Mouse (Mus musculus) lung, embryonic 14.5 days (tissue): Measurements from ENCODE around the gene Slc41a2. TPM values are rescaled to one million over a fixed set of nuclear protein-coding genes. Genes with fewer than 3 reads are reported as not detected.
A peak's percentile ranks its signal among the peaks of the same experiment; 100 is the strongest.

Experiments used
- ATAC-seq: fragments of 200-750 bp; cut with Nextera tagmentation; 2 replicates; pipeline ENCODE4 v1.8.0; 2017; ENCODE audit warnings: mild to moderate bottlenecking, moderate TSS enrichment, moderate library complexity; ENCODE audit not compliant: insufficient read depth
- DNase-seq: peaks from one replicate; pipeline ENCODE4 v3.0.0-alpha.2; 2015
- H3K27ac ChIP-seq: fragments of 300-500 bp; sonication (generic); 2 replicates; pipeline ENCODE4 v1.5.1; 2014; ENCODE audit warnings: low read depth, mild to moderate bottlenecking, moderate library complexity
- H3K27me3 ChIP-seq: fragments of 300-500 bp; sonication (generic); 2 replicates; pipeline ENCODE4 v1.6.1; 2014; ENCODE audit warnings: low read length, control low read depth; ENCODE audit not compliant: insufficient read depth
- H3K36me3 ChIP-seq: fragments of 300-500 bp; sonication (generic); 2 replicates; pipeline ENCODE4 v1.6.1; 2014; ENCODE audit warnings: control low read depth; ENCODE audit not compliant: insufficient read depth
- H3K4me1 ChIP-seq: fragments of 300-500 bp; sonication (generic); 2 replicates; pipeline ENCODE4 v1.6.1; 2014; ENCODE audit warnings: antibody characterized with exemption, control low read depth; ENCODE audit not compliant: insufficient read depth
- H3K4me2 ChIP-seq: fragments of 300-500 bp; sonication (generic); 2 replicates; pipeline ENCODE4 v1.6.1; 2014; ENCODE audit warnings: mild to moderate bottlenecking
- H3K4me3 ChIP-seq: fragments of 300-500 bp; sonication (generic); 2 replicates; pipeline ENCODE4 v1.5.1; 2014; ENCODE audit warnings: low read depth, low read length
- H3K9ac ChIP-seq: fragments of 300-500 bp; sonication (generic); 2 replicates; pipeline ENCODE4 v1.6.1; 2014
- H3K9me3 ChIP-seq: fragments of 300-500 bp; sonication (generic); 2 replicates; pipeline ENCODE4 v1.6.1; 2016; ENCODE audit warnings: low read depth, low read length, control low read depth
- CTCF ChIP-seq: IDR thresholded peaks from 2 replicates; pipeline ENCODE4 v1.5.1; 2016; ENCODE audit warnings: antibody characterized with exemption, low read depth
- WGBS: fragments of 180-500 bp; shearing (Covaris S2); extraction: QIAGEN DNeasy Blood & Tissue Kit; methylation state at CpG from one replicate; pipeline ENCODE4 v1.1.7; 2014; 5-methylcytosine and 5-hydroxymethylcytosine counted together
- polyA plus RNA-seq: library from polyadenylated mRNA; unstranded; fragments of >200 nt; fragmentation: Nextera tagmentation; extraction: Ambion mirVana; gene quantifications from 2 replicates; pipeline ENCODE4 v1.2.1, GENCODE M21; 2014

Gene Slc41a2
- polyA plus RNA-seq, 1 experiment from 2014 or later = 0.46 TPM

GRCm38 (mm10) chr10:83343171-83343570, 5.5 kb upstream of the Slc41a2 start:
- Histone ChIP-seq H3K4me2 (no peak overlapping the region), H3K9ac (no peak overlapping the region), H3K27ac (no peak overlapping the region), H3K4me3 (no peak overlapping the region), H3K36me3 (no peaks in the 10 kb centered on the region), H3K27me3 (peaks cover 4% of the 10 kb centered on the region; the same call in 1 of the 2 replicates), H3K9me3 (no peaks in the 10 kb centered on the region), H3K4me1 (no peaks in the 10 kb centered on the region)
- TF ChIP-seq CTCF = no peak
- WGBS = 75% methylated on average over 5 of the region's 5 CpGs
- DNase-seq (no peak), ATAC-seq (no peak)

- H3K27me3 ChIP-seq = peaks cover 21% of the 10 kb centered on the region
- no peak overlapping the region for H3K4me3 ChIP-seq
- ATAC-seq = no peak
- no peaks in the 10 kb centered on the region for H3K4me1 ChIP-seq
- H3K27ac ChIP-seq = no peak overlapping the region
- no peak overlapping the region for H3K9ac ChIP-seq
- no peak for DNase-seq
- no peak overlapping the region for H3K4me2 ChIP-seq
- TF ChIP-seq CTCF = no peak
- WGBS = 33% methylated on average over 2 of the region's 2 CpGs
- no peaks in the 10 kb centered on the region for H3K9me3 ChIP-seq
- H3K36me3 ChIP-seq = no peaks in the 10 kb centered on the region
Observed at GRCm38 (mm10) chr10:83341226-83341625, 3.5 kb upstream of the Slc41a2 start.

DNA sequence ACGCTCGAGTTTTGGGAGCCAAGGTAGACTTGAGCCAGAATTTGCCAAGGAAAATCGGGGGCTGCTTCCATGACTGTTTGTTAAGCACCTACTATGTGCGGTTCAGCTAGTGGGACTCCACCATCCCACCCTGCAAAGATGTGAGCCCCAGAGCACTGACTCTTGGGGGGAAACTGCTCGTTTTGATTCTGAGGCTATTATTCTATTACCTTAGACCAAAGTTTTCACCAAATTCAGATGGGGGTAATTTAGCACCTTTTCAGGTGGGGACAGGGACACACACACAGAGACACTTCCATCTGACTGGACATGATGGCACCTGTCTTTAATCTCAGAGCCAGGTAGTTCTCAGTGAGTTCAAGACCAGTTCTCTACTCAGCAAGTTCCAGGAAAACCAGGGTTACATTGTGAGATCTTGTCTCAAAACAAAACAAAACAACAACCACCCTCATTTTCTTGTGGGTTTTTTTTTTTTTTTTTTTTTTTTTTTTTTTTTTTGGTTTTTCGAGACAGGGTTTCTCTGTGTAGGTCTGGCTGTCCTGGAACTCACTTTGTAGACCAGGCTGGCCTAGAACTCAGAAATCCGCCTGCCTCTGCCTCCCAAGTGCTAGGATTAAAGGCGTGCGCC, 403 bp upstream of the Slc41a2 start:
- Histone ChIP-seq H3K36me3 (no peaks in the 10 kb centered on the region), H3K27ac (no peak overlapping the region), H3K9ac (no peak overlapping the region; the same call in 1 of the 2 replicates), H3K9me3 (no peaks in the 10 kb centered on the region), H3K4me3 (peak overlapping the region; percentile 59), H3K4me2 (peak overlapping the region; percentile 96), H3K27me3 (peaks cover 45% of the 10 kb centered on the region), H3K4me1 (no peaks in the 10 kb centered on the region)
- WGBS = 45% methylated on average over 9 of the region's 9 CpGs
- DNase-seq = no peak
- no peak for ATAC-seq
- TF ChIP-seq CTCF = no peak

- WGBS = 44% methylated on average over 7 of the region's 7 CpGs
- peaks cover 45% of the 10 kb centered on the region for H3K27me3 ChIP-seq
- no peak overlapping the region for H3K9ac ChIP-seq
- H3K4me3 ChIP-seq = no peak overlapping the region
- ATAC-seq (no peak), DNase-seq (no peak)
- H3K27ac ChIP-seq = no peak overlapping the region
- H3K4me2 ChIP-seq = no peak overlapping the region
- no peaks in the 10 kb centered on the region for H3K36me3 ChIP-seq
- H3K4me1 ChIP-seq = no peaks in the 10 kb centered on the region
- no peak for TF ChIP-seq CTCF
- H3K9me3 ChIP-seq = no peaks in the 10 kb centered on the region
Observed at GRCm38 (mm10) chr10:83336336-83336735, 1.3 kb downstream of the Slc41a2 start.

- H3K4me2 ChIP-seq = no peak overlapping the region
- ATAC-seq (no peak), DNase-seq (no peak)
- 67% methylated on average over 11 of the region's 11 CpGs for WGBS
- H3K4me1 ChIP-seq = no peaks in the 10 kb centered on the region
- peaks cover 36% of the 10 kb centered on the region for H3K27me3 ChIP-seq
- no peak overlapping the region for H3K4me3 ChIP-seq
- H3K9ac ChIP-seq = no peak overlapping the region
- no peak overlapping the region for H3K27ac ChIP-seq
- H3K36me3 ChIP-seq = no peaks in the 10 kb centered on the region
- H3K9me3 ChIP-seq = no peaks in the 10 kb centered on the region
- TF ChIP-seq CTCF = no peak
Observed at GRCm38 (mm10) chr10:83332581-83332980, 5.1 kb downstream of the Slc41a2 start.

DNA sequence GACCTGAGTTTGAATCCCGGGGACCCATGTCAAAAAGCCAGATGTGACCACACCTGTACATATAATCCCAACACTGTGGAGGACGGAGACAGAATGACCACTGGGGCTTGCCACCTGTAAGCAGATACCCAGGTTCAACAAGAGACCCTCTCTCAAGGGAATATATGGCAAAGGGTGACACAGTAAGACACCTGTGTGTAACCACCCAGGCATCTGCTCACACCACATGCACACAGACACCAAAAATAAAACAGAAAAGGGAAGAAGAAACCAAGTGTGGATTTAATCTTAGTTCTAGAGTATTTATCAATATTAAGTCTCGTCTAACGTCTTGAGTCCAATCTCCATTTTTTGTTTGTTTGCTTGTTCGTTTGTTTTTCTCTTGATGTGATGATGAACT, 5.9 kb downstream of the Slc41a2 start:
- H3K4me1 ChIP-seq = no peaks in the 10 kb centered on the region
- ATAC-seq = no peak
- H3K4me3 ChIP-seq = no peak overlapping the region
- 80% methylated on average over 5 of the region's 5 CpGs for WGBS
- no peaks in the 10 kb centered on the region for H3K36me3 ChIP-seq
- no peaks in the 10 kb centered on the region for H3K9me3 ChIP-seq
- H3K4me2 ChIP-seq = no peak overlapping the region
- DNase-seq = no peak
- no peak overlapping the region for H3K9ac ChIP-seq
- no peak for TF ChIP-seq CTCF
- H3K27ac ChIP-seq = no peak overlapping the region
- H3K27me3 ChIP-seq = peaks cover 29% of the 10 kb centered on the region

DNA sequence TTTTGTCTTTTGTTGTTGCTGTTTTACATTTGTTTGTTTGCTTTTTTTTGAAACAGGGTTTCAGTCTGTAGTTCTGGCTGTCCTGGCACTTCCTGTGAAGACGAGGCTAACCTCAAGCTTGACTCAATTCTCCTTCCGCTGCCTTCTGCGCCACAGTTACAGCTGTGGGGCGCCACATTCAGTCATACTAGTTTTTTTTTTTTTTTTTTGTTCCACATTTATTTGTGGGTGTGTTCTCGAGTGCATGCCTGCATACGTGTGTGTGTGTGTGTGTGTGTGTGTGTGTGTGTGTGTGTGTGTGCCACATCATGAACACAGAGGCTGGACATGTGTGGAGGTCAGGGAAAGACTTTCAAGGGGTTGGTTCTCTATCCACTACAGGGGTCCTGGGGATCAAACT, 7.3 kb downstream of the Slc41a2 start:
- Histone ChIP-seq H3K36me3 (no peaks in the 10 kb centered on the region), H3K4me1 (no peaks in the 10 kb centered on the region), H3K27ac (no peak overlapping the region), H3K9me3 (no peaks in the 10 kb centered on the region), H3K27me3 (peaks cover 15% of the 10 kb centered on the region), H3K4me3 (no peak overlapping the region), H3K4me2 (no peak overlapping the region), H3K9ac (no peak overlapping the region)
- no peak for TF ChIP-seq CTCF
- no peak for ATAC-seq
- no peak for DNase-seq
- 74% methylated on average over 6 of the region's 6 CpGs for whole genome bisulfite sequencing
